Mouse (Mus musculus): ENCODE data around the gene F2rl2. TPM values are rescaled to one million over a fixed set of nuclear protein-coding genes. Genes with fewer than 3 reads are reported as not detected.

The F2rl2 gene
- polyA plus RNA-seq, 1 experiment from 2014 or later, result 0.30 TPM

DNA sequence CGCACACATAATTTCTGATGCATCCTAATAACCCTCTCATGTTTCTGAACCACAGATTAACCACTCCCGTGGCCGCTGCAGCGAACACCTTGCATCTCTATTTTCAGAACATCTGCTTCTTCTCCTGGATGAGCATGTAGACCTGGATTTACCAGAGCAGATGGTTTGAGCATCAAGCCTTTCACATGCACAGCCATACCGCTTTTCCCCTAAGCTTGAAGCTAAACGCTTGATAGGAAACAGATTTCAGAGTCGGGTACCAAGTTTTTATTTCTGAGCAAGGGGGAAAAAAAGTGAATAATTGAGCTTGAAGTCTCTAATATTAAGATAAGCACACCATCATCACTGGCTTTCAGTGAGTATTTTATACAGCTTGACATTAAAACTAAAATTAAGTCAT, 50.4 kb downstream of the F2rl2 start:
- Histone ChIP-seq H3K36me3 (ENCODE audit: control insufficient read depth, insufficient read depth, low read length) (no peaks in the 10 kb centered on the region), H3K9ac (ENCODE audit: low read depth, low read length) (no peak overlapping the region), H3K4me1 (ENCODE audit: control insufficient read depth, insufficient read depth, low read length) (no peaks in the 10 kb centered on the region), H3K27ac (ENCODE audit: low read length) (no peak overlapping the region), H3K4me3 (ENCODE audit: low read depth, low read length) (no peak overlapping the region), H3K4me2 (ENCODE audit: low read length) (no peak overlapping the region), H3K27me3 (ENCODE audit: control insufficient read depth, insufficient read depth, low read depth, low read length) (no peaks in the 10 kb centered on the region), H3K9me3 (replicated peaks; ENCODE audit: control insufficient read depth, low read length, poor library complexity, severe bottlenecking) (no peaks in the 10 kb centered on the region)
- WGBS, result 86% methylated on average over 7 of the region's 7 CpGs
- ATAC-seq, result no peak

DNA sequence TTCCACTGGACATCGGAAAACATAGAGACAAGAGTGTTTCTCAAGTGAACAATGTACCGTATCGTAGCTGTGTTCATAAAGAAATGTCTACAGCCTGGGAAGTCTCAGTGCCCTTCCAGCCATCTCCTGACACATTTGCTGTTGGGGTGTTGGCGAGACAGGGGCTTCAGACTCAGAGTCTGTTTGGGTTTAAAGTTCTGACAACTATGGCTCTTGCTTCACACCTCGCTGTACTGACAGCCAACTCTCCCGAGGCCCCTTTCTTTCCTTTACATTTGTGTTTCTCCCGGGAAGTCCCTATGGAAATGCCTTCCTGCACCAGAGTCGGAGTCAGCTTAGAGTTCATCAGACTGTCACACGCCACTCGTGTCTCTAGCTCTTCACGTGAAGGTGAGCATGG, 50.9 kb downstream of the F2rl2 start:
- H3K27me3 ChIP-seq (ENCODE audit: control insufficient read depth, insufficient read depth, low read depth, low read length), result no peaks in the 10 kb centered on the region
- H3K9ac ChIP-seq (ENCODE audit: low read depth, low read length), result no peak overlapping the region
- H3K4me3 ChIP-seq (ENCODE audit: low read depth, low read length), result no peak overlapping the region
- H3K27ac ChIP-seq (ENCODE audit: low read length), result no peak overlapping the region
- no peaks in the 10 kb centered on the region for H3K36me3 ChIP-seq (ENCODE audit: control insufficient read depth, insufficient read depth, low read length)
- no peak for ATAC-seq
- H3K4me1 ChIP-seq (ENCODE audit: control insufficient read depth, insufficient read depth, low read length), result no peaks in the 10 kb centered on the region
- H3K4me2 ChIP-seq (ENCODE audit: low read length), result no peak overlapping the region
- no peaks in the 10 kb centered on the region for H3K9me3 ChIP-seq (replicated peaks; ENCODE audit: control insufficient read depth, low read length, poor library complexity, severe bottlenecking)
- WGBS, result 92% methylated on average over 11 of the region's 11 CpGs

Other genes with a start within 250 kb of the F2rl2 start
- gene S100z, start 218.1 kb upstream of the F2rl2 start, polyA plus RNA-seq (2015; fragmentation: Nextera tagmentation; extraction: Ambion mirVana), result not detected in 2 replicates
- gene F2rl1, start 171.6 kb upstream of the F2rl2 start, polyA plus RNA-seq (2015; fragmentation: Nextera tagmentation; extraction: Ambion mirVana), result 0.09 and 0.26 TPM in 2 replicates
- 54.4 and 63.7 TPM in 2 replicates for gene F2r, start 78.4 kb upstream of the F2rl2 start, polyA plus RNA-seq (2015; fragmentation: Nextera tagmentation; extraction: Ambion mirVana)
- gene Iqgap2, start 195.1 kb downstream of the F2rl2 start, polyA plus RNA-seq (2015; fragmentation: Nextera tagmentation; extraction: Ambion mirVana), result 3.0 and 3.5 TPM in 2 replicates

Measured in midbrain, embryonic 16.5 days (tissue).